Mouse (Mus musculus): ENCODE measurements around the gene Bcl10. TPM values are rescaled to one million over a fixed set of nuclear protein-coding genes. Genes with fewer than 3 reads are reported as not detected.

The Bcl10 gene
- 5.8 and 7.9 TPM in 2 replicates for polyA plus RNA-seq (2012; ENCODE audit: low replicate concordance)

DNA sequence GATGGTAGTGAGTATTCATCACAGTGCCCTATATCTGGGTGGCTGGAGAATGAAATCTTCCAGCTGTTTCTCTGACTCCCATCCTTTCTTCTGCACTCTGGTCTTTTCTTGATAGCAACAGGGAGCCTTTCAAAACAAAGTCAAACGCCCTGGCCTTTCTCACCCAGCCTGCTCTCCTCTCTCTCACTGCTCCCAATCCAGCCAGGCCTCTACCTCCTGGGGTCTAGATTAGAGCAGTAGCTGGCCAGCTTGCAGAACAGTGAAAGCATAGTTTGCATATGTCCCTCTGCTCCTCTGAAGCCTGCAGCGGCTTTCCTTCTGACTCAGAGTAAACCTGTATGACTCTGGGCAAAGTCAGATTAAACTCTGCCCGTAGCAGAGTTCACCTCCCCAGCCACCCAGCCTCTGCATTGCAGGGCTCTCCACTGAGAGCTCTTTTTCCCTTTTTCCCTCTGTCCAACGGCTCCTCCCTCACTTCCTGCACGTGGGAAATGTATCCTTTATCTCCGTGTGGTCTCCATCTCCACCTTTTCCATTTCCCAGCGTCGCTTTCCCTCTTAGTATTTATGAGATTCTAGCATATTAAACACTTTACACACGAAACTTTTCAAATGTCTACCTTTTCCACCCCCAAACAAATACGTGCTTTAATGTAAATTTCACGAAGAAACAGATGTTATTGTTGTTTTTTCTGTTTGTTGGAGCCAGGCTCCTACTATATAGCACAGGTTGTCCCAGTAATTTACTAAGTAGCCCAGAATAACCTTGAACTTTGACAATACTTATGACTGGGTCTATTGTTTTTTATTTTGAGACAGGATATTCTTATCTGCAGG, at the start of gene Bcl10:
Gene Bcl10, plus strand, starts transcription at position 786 of the 836 bp plus-strand sequence.

GRCm38 (mm10) chr3:145937505-145938404, 15.2 kb downstream of the Bcl10 start, which contains the start of gene 2410004B18Rik:
TSS of gene 2410004B18Rik (plus strand) at chr3:145938014.

Other genes starting within 250 kb of the Bcl10 start
- gene Ddah1, start 164.1 kb upstream of the Bcl10 start, polyA plus RNA-seq (2012; ENCODE audit: low replicate concordance): 0.09 TPM in 1 of 2 replicates, not detected in the other
- gene 2410004B18Rik, start 15.2 kb downstream of the Bcl10 start, polyA plus RNA-seq (2012; ENCODE audit: low replicate concordance): 23.6 and 33.4 TPM in 2 replicates
- gene Syde2, start 65.1 kb downstream of the Bcl10 start, polyA plus RNA-seq (2012; ENCODE audit: low replicate concordance): 0.43 and 1.2 TPM in 2 replicates
- not detected in 2 replicates for gene Wdr63, start 185.3 kb downstream of the Bcl10 start, polyA plus RNA-seq (2012; ENCODE audit: low replicate concordance)
- gene Mcoln3, start 194.6 kb downstream of the Bcl10 start, polyA plus RNA-seq (2012; ENCODE audit: low replicate concordance): 0.14 TPM in 1 of 2 replicates, not detected in the other
- gene Mcoln2, start 227.0 kb downstream of the Bcl10 start, polyA plus RNA-seq (2012; ENCODE audit: low replicate concordance): 0.22 TPM in 1 of 2 replicates, not detected in the other